Mouse (Mus musculus) embryonic facial prominence, embryonic 12.5 days (tissue): ENCODE measurements around the gene Ccdc158. TPM values are rescaled to one million over a fixed set of nuclear protein-coding genes. Genes with fewer than 3 reads are reported as not detected.
A peak's percentile ranks its signal among the peaks of the same experiment; 100 is the strongest.

Experiments
- ATAC-seq: fragments of 200-750 bp; cut with Nextera tagmentation; 2 replicates; pipeline ENCODE4 v1.8.0; 2017; ENCODE audit not compliant: insufficient number of reproducible peaks, insufficient read depth, low FRiP score, low TSS enrichment
- H3K27ac ChIP-seq: fragments of 300-500 bp; sonication (generic); 2 replicates; pipeline ENCODE4 v1.5.1; 2016; ENCODE audit warnings: mild to moderate bottlenecking
- H3K27me3 ChIP-seq: fragments of 300-500 bp; sonication (generic); 2 replicates; pipeline ENCODE4 v1.6.1; 2016; ENCODE audit warnings: mild to moderate bottlenecking, moderate library complexity
- H3K36me3 ChIP-seq: fragments of 300-500 bp; sonication (generic); 2 replicates; pipeline ENCODE4 v1.6.1; 2016; ENCODE audit warnings: mild to moderate bottlenecking
- H3K4me1 ChIP-seq: fragments of 300-500 bp; sonication (generic); 2 replicates; pipeline ENCODE4 v1.6.1; 2016
- H3K4me2 ChIP-seq: fragments of 300-500 bp; sonication (generic); replicated peaks from 2 replicates; pipeline ENCODE4 v1.6.1; 2016; ENCODE audit warnings: mild to moderate bottlenecking, moderate library complexity
- H3K4me3 ChIP-seq: fragments of 300-500 bp; sonication (generic); 2 replicates; pipeline ENCODE4 v1.5.1; 2016; ENCODE audit warnings: mild to moderate bottlenecking
- H3K9ac ChIP-seq: fragments of 300-500 bp; sonication (generic); 2 replicates; pipeline ENCODE4 v1.6.1; 2016; ENCODE audit warnings: mild to moderate bottlenecking, moderate library complexity
- H3K9me3 ChIP-seq: fragments of 300-500 bp; sonication (generic); 2 replicates; pipeline ENCODE4 v1.6.1; 2016; ENCODE audit warnings: mild to moderate bottlenecking, moderate library complexity
- WGBS: fragments of 180-500 bp; shearing (Covaris S2); methylation state at CpG from one replicate; pipeline ENCODE4 v1.1.7; 2016; 5-methylcytosine and 5-hydroxymethylcytosine counted together
- polyA plus RNA-seq: library from polyadenylated mRNA; unstranded; fragments of >200 nt; fragmentation: Nextera tagmentation; extraction: Ambion mirVana; gene quantifications from 2 replicates; pipeline ENCODE4 v1.2.1, GENCODE M21; 2016

Gene Ccdc158
- 1.1 and 1.3 TPM in 2 replicates for polyA plus RNA-seq

- Histone ChIP-seq H3K4me3 (peak within 1 kb of the TSS; percentile 38), H3K4me1 (no peaks in the 10 kb centered on the region), H3K27ac (no peak within 1 kb of the TSS), H3K9ac (0 out of 2 replicates have a peak within 1 kb of the TSS, but pooled peaks have one; percentile 40), H3K27me3 (no peaks in the 10 kb centered on the region), H3K4me2 (peak within 1 kb of the TSS; percentile 67), H3K9me3 (no peaks in the 10 kb centered on the region), H3K36me3 (no peaks in the 10 kb centered on the region)
- peak; percentile 86 for ATAC-seq
- WGBS = 14% methylated on average over 54 of the region's 55 CpGs
These were observed at the start of gene Ccdc158 for GRCm38 (mm10) chr5:92674859-92675573. TSS of gene Ccdc158 (minus strand) at chr5:92675271.

GRCm38 (mm10) chr5:92721610-92722009 lies 46.5 kb upstream of the Ccdc158 start:
- Histone ChIP-seq H3K36me3 (no peaks in the 10 kb centered on the region), H3K4me3 (no peak overlapping the region), H3K4me1 (no peaks in the 10 kb centered on the region), H3K9ac (no peak overlapping the region), H3K9me3 (no peaks in the 10 kb centered on the region), H3K27me3 (no peaks in the 10 kb centered on the region), H3K27ac (no peak overlapping the region), H3K4me2 (no peak overlapping the region)
- no peak for ATAC-seq
- 92% methylated on average over 8 of the region's 8 CpGs for whole genome bisulfite sequencing

- Histone ChIP-seq H3K27ac (no peak overlapping the region), H3K4me3 (no peak overlapping the region), H3K27me3 (no peaks in the 10 kb centered on the region), H3K4me1 (no peaks in the 10 kb centered on the region), H3K4me2 (no peak overlapping the region), H3K36me3 (no peaks in the 10 kb centered on the region), H3K9ac (no peak overlapping the region), H3K9me3 (no peaks in the 10 kb centered on the region)
- no peak for ATAC-seq
- WGBS = 57% methylated on average over 3 of the region's 3 CpGs
These were observed 43.8 kb upstream of the Ccdc158 start for GRCm38 (mm10) chr5:92718856-92719255.

- Histone ChIP-seq H3K27ac (no peak overlapping the region), H3K9ac (no peak overlapping the region), H3K36me3 (no peaks in the 10 kb centered on the region), H3K27me3 (no peaks in the 10 kb centered on the region), H3K9me3 (no peaks in the 10 kb centered on the region), H3K4me3 (no peak overlapping the region), H3K4me2 (no peak overlapping the region), H3K4me1 (no peaks in the 10 kb centered on the region)
- no peak for ATAC-seq
- WGBS = 59% methylated on average over 3 of the region's 3 CpGs
These were observed 42.7 kb upstream of the Ccdc158 start for GRCm38 (mm10) chr5:92717666-92718360.

GRCm38 (mm10) chr5:92715890-92716289 lies 40.8 kb upstream of the Ccdc158 start:
- Histone ChIP-seq H3K27ac (no peak overlapping the region), H3K4me3 (no peak overlapping the region), H3K9me3 (no peaks in the 10 kb centered on the region), H3K9ac (no peak overlapping the region), H3K4me1 (no peaks in the 10 kb centered on the region), H3K4me2 (no peak overlapping the region), H3K27me3 (no peaks in the 10 kb centered on the region), H3K36me3 (no peaks in the 10 kb centered on the region)
- 51% methylated on average over 2 of the region's 2 CpGs for WGBS
- ATAC-seq = no peak

- H3K36me3 ChIP-seq = no peaks in the 10 kb centered on the region
- H3K4me2 ChIP-seq = no peak overlapping the region
- 68% methylated on average over 11 of the region's 11 CpGs for WGBS
- H3K4me1 ChIP-seq = peaks cover 4% of the 10 kb centered on the region; the same call in 1 of the 2 replicates
- ATAC-seq = no peak
- H3K9ac ChIP-seq = no peak overlapping the region
- H3K27me3 ChIP-seq = no peaks in the 10 kb centered on the region
- H3K27ac ChIP-seq = no peak overlapping the region
- no peak overlapping the region for H3K4me3 ChIP-seq
- H3K9me3 ChIP-seq = no peaks in the 10 kb centered on the region
These were observed 40.2 kb upstream of the Ccdc158 start for GRCm38 (mm10) chr5:92715319-92715718.

GRCm38 (mm10) chr5:92714886-92715285 lies 39.8 kb upstream of the Ccdc158 start:
- H3K9me3 ChIP-seq = no peaks in the 10 kb centered on the region
- no peak overlapping the region for H3K9ac ChIP-seq
- no peaks in the 10 kb centered on the region for H3K36me3 ChIP-seq
- peaks cover 4% of the 10 kb centered on the region; the same call in 1 of the 2 replicates for H3K4me1 ChIP-seq
- no peak overlapping the region for H3K4me3 ChIP-seq
- no peak for ATAC-seq
- H3K27ac ChIP-seq = no peak overlapping the region
- no peak overlapping the region for H3K4me2 ChIP-seq
- no peaks in the 10 kb centered on the region for H3K27me3 ChIP-seq
- WGBS = 93% methylated on average over 2 of the region's 2 CpGs

GRCm38 (mm10) chr5:92712621-92713395 lies 37.7 kb upstream of the Ccdc158 start:
- no peaks in the 10 kb centered on the region for H3K27me3 ChIP-seq
- H3K4me1 ChIP-seq = peaks cover 4% of the 10 kb centered on the region; the same call in 1 of the 2 replicates
- H3K27ac ChIP-seq = no peak overlapping the region
- H3K4me3 ChIP-seq = no peak overlapping the region
- H3K4me2 ChIP-seq = no peak overlapping the region
- no peaks in the 10 kb centered on the region for H3K36me3 ChIP-seq
- H3K9me3 ChIP-seq = no peaks in the 10 kb centered on the region
- no peak overlapping the region for H3K9ac ChIP-seq
- no peak for ATAC-seq
- 68% methylated on average over 5 of the region's 5 CpGs for WGBS

- H3K4me1 ChIP-seq = peaks cover 4% of the 10 kb centered on the region; the same call in 1 of the 2 replicates
- no peaks in the 10 kb centered on the region for H3K27me3 ChIP-seq
- H3K27ac ChIP-seq = no peak overlapping the region
- H3K9me3 ChIP-seq = no peaks in the 10 kb centered on the region
- 62% methylated on average over 5 of the region's 5 CpGs for WGBS
- H3K9ac ChIP-seq = no peak overlapping the region
- H3K36me3 ChIP-seq = no peaks in the 10 kb centered on the region
- ATAC-seq = no peak
- no peak overlapping the region for H3K4me3 ChIP-seq
- no peak overlapping the region for H3K4me2 ChIP-seq
These were observed 36.7 kb upstream of the Ccdc158 start for GRCm38 (mm10) chr5:92711666-92712290.

- 0 out of 2 replicates have a peak overlapping the region, but pooled peaks have one; percentile 11 for H3K27ac ChIP-seq
- H3K4me1 ChIP-seq = peaks cover 7% of the 10 kb centered on the region; the same call in 1 of the 2 replicates
- H3K9me3 ChIP-seq = no peaks in the 10 kb centered on the region
- no peak overlapping the region for H3K9ac ChIP-seq
- 58% methylated on average over 8 of the region's 8 CpGs for WGBS
- H3K4me3 ChIP-seq = no peak overlapping the region
- no peaks in the 10 kb centered on the region for H3K27me3 ChIP-seq
- ATAC-seq = no peak
- H3K4me2 ChIP-seq = no peak overlapping the region
- no peaks in the 10 kb centered on the region for H3K36me3 ChIP-seq
These were observed 35.7 kb upstream of the Ccdc158 start for GRCm38 (mm10) chr5:92710779-92711178.

- Histone ChIP-seq H3K36me3 (no peaks in the 10 kb centered on the region), H3K9ac (no peak overlapping the region), H3K9me3 (no peaks in the 10 kb centered on the region), H3K4me1 (peaks cover 7% of the 10 kb centered on the region; the same call in 1 of the 2 replicates), H3K4me2 (no peak overlapping the region), H3K4me3 (no peak overlapping the region), H3K27ac (no peak overlapping the region), H3K27me3 (no peaks in the 10 kb centered on the region)
- WGBS = 47% methylated on average over 7 of the region's 7 CpGs
- no peak for ATAC-seq
These were observed 32.9 kb upstream of the Ccdc158 start for GRCm38 (mm10) chr5:92707921-92708491.
